Mouse (Mus musculus): ENCODE data around the gene Fut4.

Fut4 gene

GRCm38 (mm10) chr9:14752001-14752522 lies at the start of gene Fut4:
Gene Fut4 (minus strand): TSS chr9:14752393.
- DNase-seq (ENCODE audit: low read depth): no peak

DNA sequence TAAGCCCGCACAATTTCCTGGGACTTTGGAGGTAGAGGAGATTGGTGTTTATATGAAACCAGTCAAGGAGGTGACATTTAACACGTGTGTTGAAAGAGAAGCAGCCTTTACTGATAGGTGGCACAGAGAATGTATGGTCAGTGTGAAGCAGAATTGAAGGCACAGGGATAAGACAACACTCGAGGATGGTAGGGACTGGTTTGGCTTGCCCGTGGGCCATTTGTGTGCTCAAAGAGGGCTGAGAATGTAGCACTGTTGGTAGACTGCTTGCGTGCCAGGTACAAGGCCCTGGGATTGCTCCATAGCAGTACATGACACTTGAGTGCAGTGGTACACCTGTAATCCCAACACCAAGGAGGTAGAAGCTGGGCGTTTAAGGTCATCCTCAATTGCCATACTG lies 35.2 kb upstream of the Fut4 start:
- no peak for DNase-seq (ENCODE audit: low read depth)

GRCm38 (mm10) chr9:14784039-14785002 lies 32.1 kb upstream of the Fut4 start, which contains the start of the genes Mre11a and Ankrd49:
Gene Mre11a (plus strand): TSS chr9:14784654.
Gene Ankrd49 (minus strand): TSS chr9:14784856.
- peak; percentile 94 for DNase-seq (ENCODE audit: low read depth)

GRCm38 (mm10) chr9:14778341-14778740 lies 26.1 kb upstream of the Fut4 start:
- DNase-seq (ENCODE audit: low read depth): no peak

DNA sequence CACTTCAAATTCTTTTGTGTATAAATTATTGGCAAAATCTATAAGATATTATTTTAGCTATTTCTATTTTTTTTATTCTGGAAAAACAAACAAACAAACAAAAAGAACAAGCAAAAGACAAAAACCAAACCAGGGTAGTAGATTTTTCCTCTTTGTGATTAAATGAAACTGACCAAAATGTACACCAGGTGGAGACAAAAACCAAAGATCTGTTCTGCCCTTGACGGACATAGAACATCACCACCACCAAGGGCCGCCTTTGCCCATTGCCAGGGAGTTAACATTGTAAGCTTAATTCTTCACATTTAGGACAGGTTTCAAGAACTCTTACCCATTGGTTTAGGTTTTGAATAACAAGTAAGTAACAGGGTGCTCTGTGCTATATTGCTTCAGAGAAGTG lies 21.6 kb upstream of the Fut4 start:
- DNase-seq (ENCODE audit: low read depth): no peak

DNA sequence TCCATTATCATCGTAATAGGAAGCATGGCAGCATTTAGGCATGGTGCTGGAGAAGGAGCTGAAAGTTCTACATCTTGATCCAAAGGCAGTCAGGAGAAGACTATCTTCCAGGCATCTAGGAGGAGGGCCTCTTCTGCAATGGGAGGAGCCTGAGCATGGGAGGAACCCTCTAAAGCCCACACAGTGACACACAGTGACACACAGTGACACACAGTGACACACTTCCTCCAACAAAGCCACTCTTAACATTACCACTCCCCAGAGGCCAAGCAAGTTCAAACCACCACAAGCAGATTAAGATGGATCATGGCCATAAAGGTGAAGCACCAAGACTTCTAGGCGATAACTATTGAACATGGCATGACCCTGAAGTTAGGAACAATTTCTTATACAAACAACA lies 19.9 kb upstream of the Fut4 start:
- DNase-seq (ENCODE audit: low read depth): no peak

DNA sequence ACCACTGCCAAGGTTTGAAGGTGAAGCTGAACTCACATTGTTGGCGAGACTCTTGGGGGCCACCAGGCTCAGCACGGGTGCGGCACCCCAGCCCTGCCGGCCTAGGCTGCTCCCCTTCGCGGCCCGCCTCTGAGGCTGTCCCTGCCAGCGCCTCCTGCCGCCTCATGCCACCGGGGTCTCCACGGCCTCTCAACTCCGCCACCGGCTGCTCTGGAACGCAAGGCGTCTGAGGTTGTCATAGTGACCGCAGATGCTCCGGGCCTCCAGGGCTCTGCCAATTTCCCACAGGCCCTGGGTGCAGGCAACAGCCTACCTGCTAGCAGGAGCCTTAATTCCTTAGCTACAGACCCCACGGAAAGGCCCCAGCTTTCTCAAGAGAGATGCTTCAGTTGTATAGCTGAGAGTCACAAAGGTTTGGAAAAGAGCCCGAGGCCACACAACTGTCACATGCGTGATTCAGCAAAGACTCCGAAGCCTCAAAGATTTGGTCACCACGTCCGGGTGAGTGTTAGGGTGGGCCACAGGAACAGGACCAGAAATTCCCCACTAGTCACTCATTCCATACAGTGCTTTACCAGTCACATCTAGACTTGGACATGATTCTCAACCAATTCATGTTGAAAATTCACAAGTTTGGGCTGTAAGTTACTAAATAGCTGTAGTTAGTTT lies 18.7 kb upstream of the Fut4 start, which contains the start of gene 1700012B09Rik:
Gene 1700012B09Rik (minus strand): TSS at position 228 of the 669 bp plus-strand sequence.
- no peak for DNase-seq (ENCODE audit: low read depth)

DNA sequence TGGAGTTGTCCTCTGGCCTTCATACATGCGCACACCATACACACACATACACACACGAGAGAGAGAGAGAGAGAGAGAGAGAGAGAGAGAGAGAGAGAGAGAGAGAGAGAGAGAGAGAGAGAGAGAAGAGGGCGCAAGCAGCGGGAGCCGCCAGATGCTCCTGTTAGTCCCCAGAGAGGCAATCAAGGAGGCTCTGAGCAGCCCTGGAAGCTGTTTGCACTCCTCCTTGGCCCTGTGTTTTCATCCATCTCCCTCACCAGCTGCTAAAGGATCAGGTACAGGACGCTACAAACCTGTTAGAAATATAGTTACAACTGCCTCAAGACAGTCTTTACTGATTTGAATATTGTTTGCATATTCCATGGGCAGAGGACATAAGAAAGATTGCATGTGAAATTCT lies 17.6 kb upstream of the Fut4 start:
- no peak for DNase-seq (ENCODE audit: low read depth)

DNA sequence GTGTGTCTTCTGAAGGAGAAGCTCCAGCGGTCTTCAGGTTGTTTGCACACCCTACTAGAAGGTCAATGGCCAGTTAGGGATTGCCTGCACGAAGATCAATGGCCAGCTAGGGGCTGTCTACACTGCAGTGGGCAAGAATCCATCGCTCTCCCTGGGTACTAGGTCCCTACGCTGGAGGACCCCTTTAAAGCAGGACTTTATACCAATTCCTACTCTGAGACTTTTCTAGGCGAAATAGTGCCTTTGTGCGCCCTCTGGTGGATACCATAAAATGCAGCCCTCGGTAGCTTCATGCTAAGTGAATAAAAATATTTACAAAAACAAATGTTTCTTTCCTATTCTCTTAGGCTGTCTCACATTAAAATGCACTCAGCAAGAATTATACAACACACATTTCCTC lies 12.6 kb upstream of the Fut4 start:
- no peak for DNase-seq (ENCODE audit: low read depth)

DNA sequence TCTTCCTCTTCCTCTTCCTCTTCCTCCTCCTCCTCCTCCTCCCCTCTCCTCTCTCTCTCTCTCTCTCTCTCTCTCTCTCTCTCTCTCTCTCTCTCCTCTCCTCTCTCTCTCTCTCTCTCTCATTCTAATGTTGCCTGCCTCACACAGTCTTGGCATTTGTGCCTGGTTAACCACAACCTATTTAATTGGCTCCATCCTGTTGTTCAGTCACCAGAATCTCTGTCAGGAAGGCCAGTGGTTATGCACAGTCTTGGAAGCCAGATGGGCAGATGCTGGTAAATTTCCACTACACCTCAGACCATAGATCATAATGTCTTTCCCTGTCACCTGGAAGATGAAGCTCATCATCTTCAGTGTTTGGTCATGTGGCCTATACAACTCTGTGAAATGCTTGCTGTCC lies 7.1 kb upstream of the Fut4 start:
- no peak for DNase-seq (ENCODE audit: low read depth)

GRCm38 (mm10) chr9:14758590-14758989 lies 6.4 kb upstream of the Fut4 start:
- DNase-seq (ENCODE audit: low read depth): no peak

DNA sequence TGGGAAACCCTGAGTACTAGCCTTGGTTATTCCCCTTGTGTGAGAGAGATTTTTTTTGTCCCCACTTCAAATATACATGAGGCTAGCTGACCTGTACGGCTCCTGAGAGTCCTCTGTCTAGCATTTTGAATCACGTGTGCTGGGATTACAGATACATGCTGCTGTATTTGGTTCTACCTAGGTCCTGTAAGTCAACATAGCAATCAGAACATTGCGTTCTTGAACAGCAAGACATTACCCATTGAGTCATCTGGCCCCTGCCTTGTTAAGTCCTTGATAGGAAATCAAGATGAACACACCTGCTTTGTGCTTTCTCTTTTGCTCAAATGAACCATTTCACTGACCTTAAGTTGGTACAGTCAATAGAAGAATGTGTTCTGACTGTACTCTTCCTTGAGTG lies 2.3 kb upstream of the Fut4 start:
- no peak for DNase-seq (ENCODE audit: low read depth)

- no peak for DNase-seq (ENCODE audit: low read depth)
Measured at GRCm38 (mm10) chr9:14753947-14754346, 1.8 kb upstream of the Fut4 start.

DNA sequence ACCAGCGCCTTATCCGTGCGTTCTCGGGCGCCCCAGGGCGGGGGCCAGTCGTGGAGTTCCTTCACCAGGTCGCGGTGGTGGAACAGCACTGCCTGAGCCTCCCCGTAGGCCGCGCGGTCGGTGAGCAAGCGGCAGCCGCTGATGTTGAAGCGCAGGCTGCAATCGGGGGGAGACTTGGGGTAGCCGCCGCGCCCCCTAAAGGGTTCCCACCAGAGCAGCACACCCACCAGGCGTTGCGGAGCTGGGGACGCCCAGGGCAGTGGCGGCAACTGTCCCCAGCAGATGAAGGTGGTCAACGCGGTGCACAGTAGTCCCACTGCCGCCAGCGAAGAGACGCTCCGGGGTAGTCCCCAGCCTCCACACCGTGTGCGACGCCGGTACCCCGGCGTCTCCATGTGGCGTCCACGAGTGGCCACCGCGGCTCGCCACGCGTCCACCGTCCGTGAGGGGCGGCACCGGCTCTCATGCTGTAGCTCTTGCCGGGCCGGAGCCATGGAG lies 641 bp downstream of the Fut4 start:
- DNase-seq (ENCODE audit: low read depth): no peak

DNA sequence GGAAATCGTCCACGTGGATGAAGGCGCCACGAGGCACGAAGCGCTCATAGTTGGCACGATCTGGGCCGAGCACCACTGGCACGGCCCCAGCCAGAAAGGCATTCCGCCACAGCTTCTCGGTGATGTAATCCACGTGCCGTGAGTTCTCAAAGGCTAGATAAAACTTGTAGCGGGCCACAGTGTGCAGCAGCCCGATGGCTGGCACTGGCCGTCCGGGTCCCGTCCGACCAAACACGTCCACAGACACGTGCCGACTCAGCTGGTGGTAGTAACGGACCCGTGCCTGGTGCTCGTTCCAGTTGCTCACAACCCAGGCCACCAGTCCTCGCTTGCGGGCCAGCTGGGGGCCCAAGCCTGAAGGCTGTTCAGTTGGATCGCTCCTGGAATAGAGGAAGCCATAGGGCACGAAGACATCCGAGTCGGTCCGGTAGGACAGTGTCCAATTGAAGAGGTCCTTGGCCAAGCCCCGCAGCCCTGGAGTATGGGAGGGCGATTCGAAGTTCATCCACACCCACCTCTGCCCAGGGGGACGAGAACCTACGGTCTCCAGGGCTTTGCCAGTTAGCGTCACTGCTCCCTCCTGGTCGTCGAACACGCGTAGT lies 1.2 kb downstream of the Fut4 start:
- DNase-seq (ENCODE audit: low read depth): no peak

- DNase-seq (ENCODE audit: low read depth): no peak
Measured at GRCm38 (mm10) chr9:14740151-14740924, 11.9 kb downstream of the Fut4 start, which contains the start of gene Piwil4. Gene Piwil4 (minus strand): TSS chr9:14740733.

DNA sequence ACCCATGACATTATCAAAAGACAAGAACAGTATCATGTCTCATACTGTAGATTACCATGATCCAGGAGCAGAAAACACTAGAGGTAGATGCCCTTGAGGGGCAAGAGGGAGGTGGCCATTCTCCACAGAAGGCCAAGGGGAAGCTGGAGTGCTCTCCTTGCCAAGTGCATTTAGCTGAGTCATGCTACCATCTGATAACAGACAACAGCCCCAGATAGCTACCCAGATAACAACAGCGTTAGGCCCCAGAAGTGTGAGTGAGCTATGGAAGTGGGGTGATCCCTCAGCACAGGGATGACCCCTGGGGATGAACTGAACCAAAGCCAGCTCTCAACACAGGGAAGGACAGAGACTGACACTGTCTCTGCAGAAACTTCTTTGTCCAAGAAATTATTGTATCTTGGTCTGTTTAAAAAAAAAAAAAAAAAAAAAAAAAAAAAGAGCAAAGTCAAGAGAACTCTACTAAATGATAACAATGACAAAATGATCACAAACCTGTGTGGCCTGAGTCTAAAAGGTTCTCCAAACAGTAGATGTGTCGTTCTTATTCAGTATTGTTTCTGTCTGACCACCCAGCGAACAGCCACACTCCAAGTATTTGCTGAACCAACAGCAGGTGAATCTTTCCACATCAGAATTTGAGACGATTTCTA lies 12.6 kb downstream of the Fut4 start:
- no peak for DNase-seq (ENCODE audit: low read depth)

DNA sequence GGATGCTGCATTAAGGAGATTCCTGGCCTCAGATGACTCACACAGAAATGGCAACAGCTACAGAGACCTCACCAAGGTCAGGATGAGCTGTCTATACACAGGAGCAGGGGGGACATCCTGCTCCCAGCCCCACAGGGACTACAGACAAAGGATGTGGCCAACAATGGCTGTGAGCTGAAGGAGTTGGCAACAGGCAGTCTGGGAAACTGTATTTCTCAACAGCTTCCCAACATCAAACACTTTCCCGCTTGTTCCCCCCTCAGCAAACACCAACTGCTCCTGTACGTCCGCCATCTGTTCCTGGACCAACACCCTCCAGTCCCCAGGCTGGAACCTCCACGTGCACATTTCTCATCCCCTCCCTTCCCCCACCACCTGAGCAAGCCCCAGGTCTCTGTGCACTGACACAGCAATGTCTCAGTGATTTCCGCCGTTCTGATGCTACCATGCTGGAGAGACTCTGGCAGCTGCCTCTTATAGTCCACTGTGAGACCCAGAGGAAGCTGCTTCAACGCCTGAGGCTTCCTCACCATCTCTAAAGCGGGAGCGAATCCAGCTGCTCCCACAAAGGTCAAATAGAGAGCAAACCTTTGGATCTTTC lies 21.2 kb downstream of the Fut4 start:
- DNase-seq (ENCODE audit: low read depth): no peak

- no peak for DNase-seq (ENCODE audit: low read depth)
Measured at GRCm38 (mm10) chr9:14728365-14728764, 23.8 kb downstream of the Fut4 start.

- DNase-seq (ENCODE audit: low read depth): no peak
Measured at GRCm38 (mm10) chr9:14726629-14727028, 25.6 kb downstream of the Fut4 start.

Measured in fibroblast of lung, adult 2 months (primary cell).